Mouse (Mus musculus): Measurements from ENCODE around the gene Snx3.

Gene Snx3

DNA sequence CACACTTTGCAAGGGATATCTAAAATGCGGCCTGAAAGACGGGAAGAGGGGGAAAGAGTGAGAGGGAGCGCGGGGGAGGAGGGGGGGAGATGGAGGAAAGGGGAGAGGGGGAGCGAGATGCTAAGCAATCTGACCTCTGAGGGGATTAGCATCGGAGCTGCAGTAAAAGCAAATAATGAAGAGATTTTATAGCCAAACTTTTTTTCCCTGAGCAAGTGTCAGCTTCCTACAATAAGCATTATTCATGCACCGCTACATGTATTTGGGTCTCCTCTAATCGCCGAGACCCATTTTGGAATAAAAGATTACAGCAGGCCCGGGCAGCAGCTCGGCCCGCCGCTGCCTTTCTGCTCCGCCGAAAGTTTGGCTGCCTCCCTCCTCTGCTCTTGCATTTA, 76.4 kb downstream of the Snx3 start:
- DNase-seq (ENCODE audit: extremely low spot score): peak; percentile 21

DNA sequence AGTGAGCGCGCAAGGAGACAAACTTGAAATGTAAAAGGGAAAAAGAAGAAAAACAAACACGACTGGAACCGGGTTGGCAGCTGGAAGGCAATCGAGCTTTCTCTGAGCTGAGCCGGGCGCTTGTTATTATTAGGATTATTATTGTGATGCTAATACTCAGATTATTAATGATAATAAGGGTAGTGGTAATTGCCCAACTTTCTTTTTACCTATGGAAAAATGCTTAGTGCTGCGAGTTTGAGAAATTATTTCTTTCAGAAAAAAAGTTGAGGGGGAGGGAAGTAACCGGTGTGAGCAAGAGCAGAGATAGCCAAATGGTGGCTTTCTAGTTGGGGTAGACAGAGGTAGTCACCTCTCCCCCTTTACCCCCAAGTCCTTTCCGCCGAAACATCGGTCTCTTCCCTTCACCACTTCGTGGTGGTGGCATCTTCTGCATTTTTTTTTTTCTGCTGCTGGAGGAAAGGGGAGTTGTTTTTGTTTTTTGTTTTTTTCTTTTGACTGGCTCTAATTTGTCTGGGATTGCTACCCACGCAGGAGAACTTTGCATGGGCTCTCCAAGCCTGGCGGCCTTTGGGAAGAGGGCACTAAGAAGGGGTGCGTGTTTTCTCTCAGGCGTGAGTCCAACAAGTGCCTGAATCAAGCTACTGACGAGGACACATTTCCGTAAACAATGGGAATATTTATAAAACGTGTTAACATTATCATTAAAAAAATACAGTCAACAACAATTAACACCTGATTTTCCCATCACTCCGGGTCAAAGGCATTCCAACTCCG, 77.1 kb downstream of the Snx3 start:
- peak; percentile 36 for DNase-seq (ENCODE audit: extremely low spot score)

GRCm38 (mm10) chr10:42579475-42580130, 77.8 kb downstream of the Snx3 start:
- peak; percentile 53 for DNase-seq (ENCODE audit: extremely low spot score)

DNA sequence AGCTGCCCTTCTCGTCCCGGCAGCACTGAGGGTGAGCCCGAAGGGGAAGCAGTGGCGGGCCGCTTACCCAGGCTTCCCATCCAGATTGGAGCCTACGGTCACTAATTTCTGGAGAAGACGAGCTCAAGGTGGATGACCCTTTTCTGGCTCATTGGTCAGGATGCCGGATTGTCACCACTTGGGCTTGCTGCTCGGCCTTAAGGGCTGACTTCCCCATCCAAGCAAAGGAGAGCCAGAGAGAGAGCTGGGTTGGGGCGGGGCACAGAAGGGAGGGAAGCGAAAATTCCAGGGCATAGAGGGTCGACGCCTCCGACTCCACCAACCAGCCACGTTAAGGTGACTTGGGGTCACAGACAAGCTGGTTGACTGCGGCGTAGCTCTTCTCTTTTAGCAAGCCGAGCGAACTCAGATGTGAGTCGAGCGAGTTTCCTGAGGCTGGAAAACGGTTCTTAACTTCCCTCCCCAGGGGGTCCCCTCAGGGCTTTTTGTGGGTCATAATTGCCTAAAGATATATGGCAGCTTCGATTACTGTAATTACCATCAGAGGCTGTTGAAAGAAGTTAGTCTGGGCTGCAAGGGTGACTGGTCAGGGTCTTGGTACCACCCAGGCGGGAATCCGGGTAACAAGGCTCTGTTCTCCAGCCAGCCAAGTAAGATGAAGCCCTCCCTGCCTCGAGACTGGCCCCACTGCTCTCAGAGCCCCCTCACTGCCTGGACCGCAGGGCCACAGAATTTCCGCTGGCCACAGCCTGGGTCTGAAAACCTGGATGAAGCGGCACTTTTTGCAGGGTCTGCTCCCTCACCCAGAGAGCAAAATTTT, 78.5 kb downstream of the Snx3 start:
- DNase-seq (ENCODE audit: extremely low spot score): peak; percentile 52

DNA sequence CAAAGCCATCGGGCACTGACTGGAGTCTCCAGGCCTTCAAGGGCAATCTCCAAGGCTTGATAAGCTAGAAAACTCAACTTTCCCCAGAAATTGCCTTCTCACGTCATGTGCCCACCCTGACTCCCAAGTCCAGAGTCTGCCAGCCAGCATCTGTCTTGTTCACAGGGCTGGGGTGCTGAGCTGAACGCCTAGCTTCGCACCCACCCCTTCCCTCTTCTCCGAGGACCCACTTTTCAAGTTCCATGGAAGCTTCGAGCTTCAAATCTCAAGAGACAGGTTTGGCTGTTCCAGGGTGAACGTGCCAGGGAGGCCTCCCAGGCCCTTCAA, 79.1 kb downstream of the Snx3 start:
- DNase-seq (ENCODE audit: extremely low spot score): no peak

GRCm38 (mm10) chr10:42581694-42582565, 80.1 kb downstream of the Snx3 start:
- DNase-seq (ENCODE audit: extremely low spot score): peak; percentile 66

- no peak for DNase-seq (ENCODE audit: extremely low spot score)
These were observed 80.8 kb downstream of the Snx3 start for GRCm38 (mm10) chr10:42582566-42583110.

DNA sequence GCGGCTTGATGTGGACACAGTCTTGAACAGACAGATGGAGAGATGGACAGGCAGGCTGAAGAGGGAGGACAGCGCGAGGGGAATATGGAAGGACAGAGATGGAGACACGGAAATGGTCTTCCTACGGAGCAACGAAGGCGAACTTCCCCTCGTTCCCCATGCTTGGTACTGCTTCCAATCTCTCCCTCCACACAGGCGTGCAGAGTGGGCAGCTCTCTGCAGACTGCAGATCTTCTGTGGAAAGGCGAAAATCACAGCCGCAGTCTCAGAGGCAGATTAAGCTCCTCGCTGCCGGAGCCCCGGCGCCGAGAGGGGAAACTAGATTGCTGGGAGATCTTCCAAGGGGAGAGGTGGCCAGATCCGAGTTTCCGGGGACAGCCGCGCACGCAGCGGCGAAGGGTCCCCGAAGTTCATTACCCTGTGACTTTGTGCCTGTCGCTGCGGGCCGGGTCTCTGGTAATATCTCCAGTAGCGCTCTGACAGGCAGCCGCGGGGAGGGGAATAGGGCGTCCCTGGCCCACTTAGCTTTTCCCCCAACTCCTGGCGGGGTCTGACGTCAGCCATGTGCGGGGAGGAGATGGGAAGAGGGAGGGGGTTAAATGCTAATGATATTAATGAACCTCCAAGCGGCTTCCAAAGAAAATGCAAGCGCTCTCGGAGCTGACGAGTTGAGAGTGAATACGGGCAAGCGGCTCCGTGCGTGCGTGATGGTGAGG, 81.5 kb downstream of the Snx3 start, which contains the start of the genes Nr2e1 and Ostm1:
Gene Nr2e1 (minus strand): TSS at position 476 of the 716 bp plus-strand sequence.
Gene Ostm1 (plus strand): TSS at position 666 of the 716 bp plus-strand sequence.
- DNase-seq (ENCODE audit: extremely low spot score): peak; percentile 67

DNA sequence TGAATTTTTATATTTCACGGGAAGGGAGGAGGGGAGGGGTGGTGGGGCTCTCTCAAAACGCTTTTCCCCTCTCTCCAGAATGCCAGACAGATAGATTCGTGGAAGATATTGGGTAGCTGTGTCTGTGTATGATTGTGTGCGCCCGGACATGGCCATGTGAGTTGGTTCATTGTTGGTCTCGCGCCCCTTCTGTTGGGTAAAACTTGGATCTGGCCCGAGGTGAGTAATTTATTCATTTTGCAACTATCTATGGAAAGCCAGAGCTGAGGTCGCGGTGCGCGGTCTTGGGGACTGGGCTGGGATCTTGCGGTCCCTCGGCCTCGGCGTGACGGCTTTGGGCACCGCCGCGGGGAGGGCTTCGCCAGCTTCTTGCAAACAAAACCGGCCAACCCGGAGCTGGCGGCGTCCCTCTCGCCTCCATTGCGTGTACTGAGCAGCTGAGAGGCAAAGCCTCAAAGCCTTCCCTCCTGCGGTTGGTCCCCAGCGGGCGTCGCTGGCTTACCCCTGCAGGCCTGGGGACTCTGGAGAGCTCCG, 82.1 kb downstream of the Snx3 start:
- peak; percentile 55 for DNase-seq (ENCODE audit: extremely low spot score)

GRCm38 (mm10) chr10:42584436-42584983, 82.7 kb downstream of the Snx3 start:
- peak; percentile 67 for DNase-seq (ENCODE audit: extremely low spot score)
